Mouse (Mus musculus) liver, postnatal 0 days (tissue): ENCODE data around the gene Slc27a5.

Experiments
- CTCF ChIP-seq: sonication (generic); IDR thresholded peaks from 2 replicates; pipeline ENCODE4 v1.5.1; 2016; ENCODE audit warnings: antibody characterized with exemption, low read depth
- EP300 ChIP-seq: IDR thresholded peaks from 2 replicates; pipeline ENCODE4 v1.6.1; 2016; ENCODE audit warnings: antibody characterized with exemption, low read depth, mild to moderate bottlenecking

GRCm38 (mm10) chr7:12998851-12999250 is 859 bp upstream of the Slc27a5 start, which contains the start of gene Trim28:
- TF ChIP-seq CTCF = no peak
- no peak for TF ChIP-seq EP300
